Mouse (Mus musculus) common myeloid progenitor, adult 5-6 weeks (primary cell): ENCODE measurements around the gene Tmem51. TPM values are rescaled to one million over a fixed set of nuclear protein-coding genes. Genes with fewer than 3 reads are reported as not detected.

Experiments
- ATAC-seq: replicated peaks from 2 replicates; pipeline ENCODE4 v1.8.0; 2016; ENCODE audit warnings: low read depth, mild to moderate bottlenecking, moderate TSS enrichment, inconsistent platforms; ENCODE audit not compliant: poor library complexity, severe bottlenecking
- total RNA-seq: library from RNA; stranded (forward); fragments of 200-1000, 187-1606 nt; gene quantifications from 2 replicates; pipeline ENCODE4 v1.2.3, GENCODE M21; 2017

Tmem51 gene
- total RNA-seq = 0.39 and 0.41 TPM in 2 replicates

DNA sequence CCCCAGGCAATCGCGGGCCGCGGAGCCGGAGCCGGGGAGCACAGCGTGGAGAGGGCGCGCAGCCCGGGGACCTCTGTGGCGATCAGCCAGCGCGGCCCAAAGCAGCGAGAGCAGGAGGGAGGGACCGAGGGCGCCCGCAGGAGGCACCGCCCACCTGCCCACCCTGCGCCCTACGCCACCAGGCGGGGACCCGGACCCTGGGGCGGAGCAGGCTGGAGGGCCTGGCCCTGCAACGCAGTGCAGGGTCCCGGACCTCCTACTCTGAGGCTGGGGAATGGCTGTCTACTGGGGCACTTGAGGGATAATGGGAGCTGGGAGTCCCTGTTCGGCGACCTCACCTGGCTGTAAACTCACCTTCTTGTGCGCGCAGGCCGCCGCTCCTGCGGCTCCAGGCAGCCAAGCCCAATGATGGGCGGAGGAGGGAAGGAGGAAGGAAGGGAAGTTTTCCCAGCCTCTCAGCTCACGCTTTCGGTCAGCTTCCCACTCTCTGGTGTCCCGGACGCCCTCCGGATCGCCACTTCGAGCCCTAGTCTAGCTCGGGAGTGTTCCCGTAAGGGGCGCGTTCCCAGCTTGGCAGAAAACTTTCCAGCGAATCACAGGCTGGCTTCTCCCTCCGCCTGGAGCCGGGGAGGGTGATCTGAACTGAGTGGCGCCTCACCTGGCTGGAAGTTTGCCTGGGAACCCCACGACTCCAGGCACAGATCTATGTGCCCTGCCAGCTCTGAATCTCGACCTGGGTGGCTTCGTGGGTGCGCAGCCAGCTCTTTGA lies at the start of gene Tmem51:
Gene Tmem51, minus strand, starts transcription at position 174 of the 769 bp plus-strand sequence.
- ATAC-seq = peak; percentile 67

DNA sequence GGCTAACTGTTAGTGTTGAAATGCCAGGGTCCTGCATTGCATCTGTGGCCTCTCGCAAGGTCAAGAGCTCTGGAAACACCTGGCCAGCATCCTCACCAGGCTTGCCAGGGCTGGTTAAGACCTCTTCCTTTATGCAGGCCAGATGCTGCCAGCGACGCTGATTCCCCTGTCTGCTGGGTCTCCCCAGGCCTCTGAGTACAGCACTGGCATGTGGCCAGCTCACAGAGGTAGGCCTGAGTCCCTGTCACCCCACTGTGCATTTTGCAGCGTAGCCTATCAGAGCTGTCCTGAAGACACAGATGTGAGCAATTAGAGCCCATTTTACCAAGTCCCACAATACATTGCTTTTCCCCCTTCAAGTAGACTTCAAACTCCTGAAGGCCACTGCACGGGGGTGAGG lies 46.1 kb upstream of the Tmem51 start:
- no peak for ATAC-seq

- peak; percentile 83 for ATAC-seq
Measured at GRCm38 (mm10) chr4:142127275-142127788, 43.2 kb upstream of the Tmem51 start.

- no peak; the same call in 1 of the 2 replicates for ATAC-seq
Measured at GRCm38 (mm10) chr4:142126641-142127274, 42.7 kb upstream of the Tmem51 start.

- no peak for ATAC-seq
Measured at GRCm38 (mm10) chr4:142121164-142121563, 37.1 kb upstream of the Tmem51 start.

DNA sequence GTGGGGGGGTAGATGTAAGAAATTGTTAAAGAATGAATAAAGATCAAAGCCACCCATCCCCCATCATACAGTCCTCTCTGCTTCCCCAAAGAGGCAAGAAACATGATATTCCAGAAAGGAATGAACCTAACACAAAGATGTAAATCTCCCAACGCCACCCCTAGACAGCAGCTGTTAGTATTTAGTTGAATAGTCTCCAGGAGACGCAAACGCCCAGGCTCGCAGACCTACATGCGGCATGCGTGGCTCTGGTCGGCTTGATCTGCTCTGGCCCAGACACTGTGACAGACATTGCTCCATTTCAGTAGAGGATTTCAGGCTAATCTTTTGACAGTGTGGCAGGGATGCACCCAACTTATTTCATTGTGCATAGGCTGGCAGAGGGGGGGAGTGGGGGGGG lies 34.4 kb upstream of the Tmem51 start:
- no peak for ATAC-seq

- ATAC-seq = no peak
Measured at GRCm38 (mm10) chr4:142117993-142118392, 33.9 kb upstream of the Tmem51 start.

GRCm38 (mm10) chr4:142113306-142113705 lies 29.2 kb upstream of the Tmem51 start:
- ATAC-seq = peak; percentile 72

- 0 out of 2 replicates have a peak, but pooled peaks have one; percentile 22 for ATAC-seq
Measured at GRCm38 (mm10) chr4:142103081-142103671, 19.1 kb upstream of the Tmem51 start.

GRCm38 (mm10) chr4:142098303-142098702 lies 14.2 kb upstream of the Tmem51 start:
- ATAC-seq = peak; percentile 70

- ATAC-seq = peak; percentile 81
Measured at GRCm38 (mm10) chr4:142097871-142098270, 13.8 kb upstream of the Tmem51 start.

GRCm38 (mm10) chr4:142095513-142096241 lies 11.6 kb upstream of the Tmem51 start:
- ATAC-seq = no peak

- no peak for ATAC-seq
Measured at GRCm38 (mm10) chr4:142094386-142094785, 10.3 kb upstream of the Tmem51 start.

- ATAC-seq = 0 out of 2 replicates have a peak, but pooled peaks have one; percentile 18
Measured at GRCm38 (mm10) chr4:142091100-142091499, 7.0 kb upstream of the Tmem51 start.

- ATAC-seq = no peak
Measured at GRCm38 (mm10) chr4:142089966-142090365, 5.9 kb upstream of the Tmem51 start.

DNA sequence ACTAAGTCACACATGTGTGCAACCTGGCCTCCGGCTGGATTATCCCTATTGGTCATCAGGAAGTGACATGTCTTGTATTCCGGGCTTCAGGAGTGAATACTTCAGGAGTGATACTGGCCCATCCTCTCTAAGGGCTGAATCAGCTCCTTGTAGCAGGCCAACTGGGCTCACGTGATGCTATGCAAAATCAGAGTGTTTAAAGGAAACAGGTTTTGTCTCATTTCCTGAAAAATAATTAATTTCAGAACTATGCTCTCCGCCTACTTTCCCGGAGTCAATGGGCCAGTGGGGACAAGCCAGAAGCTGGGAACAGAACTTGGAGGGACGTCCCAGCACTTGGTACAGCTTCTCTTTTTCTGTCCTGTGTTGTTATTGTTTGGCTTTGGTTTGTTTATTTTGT lies 4.7 kb upstream of the Tmem51 start:
- no peak for ATAC-seq

- no peak for ATAC-seq
Measured at GRCm38 (mm10) chr4:142088409-142088808, 4.3 kb upstream of the Tmem51 start.

DNA sequence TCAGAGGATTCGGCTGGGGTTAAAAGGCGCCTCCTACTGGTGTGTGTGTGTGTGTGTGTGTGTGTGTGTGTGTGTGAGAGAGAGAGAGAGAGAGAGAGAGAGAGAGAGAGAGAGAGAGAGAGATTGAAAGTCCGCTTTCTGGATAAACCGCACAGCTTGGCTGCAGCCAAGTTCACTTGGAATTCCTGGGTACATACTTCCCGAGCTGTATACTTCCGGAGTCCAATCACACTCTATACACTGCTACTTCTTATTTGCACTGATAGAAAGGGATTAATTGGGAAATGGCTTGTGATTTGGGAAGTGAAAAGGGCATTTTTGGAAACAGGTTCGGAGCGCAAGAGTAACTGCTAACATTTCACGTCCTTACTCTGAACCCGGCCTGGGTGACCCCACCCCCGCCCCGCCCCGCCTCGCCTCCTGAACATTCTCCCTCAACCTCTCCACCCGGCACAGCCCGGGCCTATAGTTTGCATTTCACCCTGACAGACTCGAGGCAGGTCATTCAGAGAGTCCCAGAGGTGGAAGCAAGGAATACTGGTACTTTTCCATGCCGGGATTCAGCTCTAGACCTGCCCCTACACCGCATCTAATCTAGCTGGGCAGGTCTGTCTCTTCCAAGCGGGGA lies 946 bp upstream of the Tmem51 start:
- ATAC-seq = no peak

GRCm38 (mm10) chr4:142083762-142084130 lies 358 bp downstream of the Tmem51 start:
- peak; percentile 55 for ATAC-seq

DNA sequence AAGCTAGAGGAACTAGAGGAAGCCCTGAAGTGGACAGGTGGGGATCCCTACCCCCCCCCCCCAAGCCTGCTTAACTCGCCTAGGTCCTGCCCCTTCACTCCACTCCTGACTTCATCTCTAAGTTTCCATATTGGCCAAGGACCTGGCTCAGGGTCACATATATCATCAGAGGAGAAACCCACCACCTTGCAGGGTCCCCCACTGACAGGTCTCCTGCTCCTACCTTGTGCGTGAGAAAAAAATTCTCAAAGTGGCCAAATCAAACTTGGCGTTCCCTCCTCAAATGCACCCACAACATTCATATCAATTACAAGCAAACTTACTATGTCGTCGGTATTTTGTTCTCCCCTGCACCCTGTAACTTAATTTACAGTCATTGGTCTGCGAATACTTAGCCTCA lies 911 bp downstream of the Tmem51 start:
- no peak for ATAC-seq
